Mouse (Mus musculus) erythroblast, embryonic 14.5 days (primary cell): ENCODE data around the gene Rps10. TPM values are rescaled to one million over a fixed set of nuclear protein-coding genes. Genes with fewer than 3 reads are reported as not detected.

Source experiments
- H3K27me3 ChIP-seq: 2 replicates; pipeline ENCODE4 v1.6.1; 2012; ENCODE audit warnings: inconsistent platforms; ENCODE audit not compliant: control insufficient read depth
- H3K36me3 ChIP-seq: 2 replicates; pipeline ENCODE4 v1.6.1; 2012; ENCODE audit warnings: mild to moderate bottlenecking, inconsistent platforms; ENCODE audit not compliant: control insufficient read depth
- H3K4me1 ChIP-seq: 2 replicates; pipeline ENCODE4 v1.6.1; 2012; ENCODE audit warnings: inconsistent platforms; ENCODE audit not compliant: control insufficient read depth
- H3K4me3 ChIP-seq: replicated peaks from 2 replicates; pipeline ENCODE3; 2012; ENCODE audit warnings: moderate library complexity, mild to moderate bottlenecking, inconsistent platforms
- H3K9me3 ChIP-seq: 2 replicates; pipeline ENCODE4 v1.6.1; 2012; ENCODE audit warnings: low read length, inconsistent platforms, mixed read lengths; ENCODE audit not compliant: control insufficient read depth
- GATA1 ChIP-seq: IDR thresholded peaks from 2 replicates; pipeline ENCODE4 v1.6.1; 2012; ENCODE audit warnings: low read length, inconsistent platforms, mixed read lengths
- TAL1 ChIP-seq: IDR thresholded peaks from 3 replicates; pipeline ENCODE4 v1.6.1; 2012; ENCODE audit warnings: low read length, inconsistent platforms, mixed read lengths
- polyA plus RNA-seq: library from polyadenylated mRNA; stranded (reverse); fragments of >175 nt; gene quantifications from 2 replicates; pipeline ENCODE4 v1.2.3, GENCODE M21; 2012

Gene Rps10
- polyA plus RNA-seq, 1 experiment = 292 TPM

DNA sequence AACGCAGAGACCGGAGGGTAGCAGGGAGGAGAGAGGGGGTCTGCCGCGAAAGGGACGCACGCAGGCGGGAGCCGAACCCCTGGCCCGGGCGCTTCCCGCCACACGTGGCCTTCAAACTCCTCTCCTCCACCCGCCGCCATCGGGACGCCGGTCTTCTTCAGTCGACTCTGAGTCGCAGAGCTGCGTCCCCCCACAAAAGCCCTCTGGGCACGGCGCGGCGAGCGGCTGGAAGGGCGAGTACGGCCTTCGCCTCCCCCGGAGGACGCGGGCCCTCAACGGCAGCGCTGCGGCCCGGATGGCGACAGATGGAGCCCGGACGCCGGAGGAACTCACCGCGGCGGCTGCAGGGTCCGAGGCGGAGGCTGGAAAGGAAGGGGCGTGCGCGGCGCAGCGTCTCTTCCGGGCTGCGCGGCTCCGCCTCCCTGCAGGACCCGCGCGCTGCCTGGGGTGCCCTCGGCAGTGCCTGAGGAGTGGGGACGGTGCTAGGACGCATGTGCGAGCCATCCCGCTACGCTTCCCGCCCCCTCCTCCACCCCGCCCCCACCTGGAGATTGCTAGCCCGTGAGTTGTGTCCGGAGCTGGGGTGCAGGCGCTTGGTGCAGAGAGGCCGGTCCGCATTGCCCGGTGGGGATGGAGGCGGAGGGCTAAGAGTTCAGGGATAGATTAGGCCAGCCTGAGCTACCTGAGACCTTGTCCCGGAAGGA, 1.4 kb downstream of the Rps10 start, which contains the start of gene RPS10-NUDT3:
Gene RPS10-NUDT3, minus strand, starts transcription at position 352 of the 704 bp plus-strand sequence.
- peaks cover 45% of the 10 kb centered on the region for H3K36me3 ChIP-seq
- H3K4me3 ChIP-seq = peak within 1 kb of the TSS; percentile 97
- H3K9me3 ChIP-seq = no peaks in the 10 kb centered on the region
- no peaks in the 10 kb centered on the region for H3K27me3 ChIP-seq
- H3K4me1 ChIP-seq = peaks cover 62% of the 10 kb centered on the region
- TF ChIP-seq TAL1 = no peak
- no peak for TF ChIP-seq GATA1

DNA sequence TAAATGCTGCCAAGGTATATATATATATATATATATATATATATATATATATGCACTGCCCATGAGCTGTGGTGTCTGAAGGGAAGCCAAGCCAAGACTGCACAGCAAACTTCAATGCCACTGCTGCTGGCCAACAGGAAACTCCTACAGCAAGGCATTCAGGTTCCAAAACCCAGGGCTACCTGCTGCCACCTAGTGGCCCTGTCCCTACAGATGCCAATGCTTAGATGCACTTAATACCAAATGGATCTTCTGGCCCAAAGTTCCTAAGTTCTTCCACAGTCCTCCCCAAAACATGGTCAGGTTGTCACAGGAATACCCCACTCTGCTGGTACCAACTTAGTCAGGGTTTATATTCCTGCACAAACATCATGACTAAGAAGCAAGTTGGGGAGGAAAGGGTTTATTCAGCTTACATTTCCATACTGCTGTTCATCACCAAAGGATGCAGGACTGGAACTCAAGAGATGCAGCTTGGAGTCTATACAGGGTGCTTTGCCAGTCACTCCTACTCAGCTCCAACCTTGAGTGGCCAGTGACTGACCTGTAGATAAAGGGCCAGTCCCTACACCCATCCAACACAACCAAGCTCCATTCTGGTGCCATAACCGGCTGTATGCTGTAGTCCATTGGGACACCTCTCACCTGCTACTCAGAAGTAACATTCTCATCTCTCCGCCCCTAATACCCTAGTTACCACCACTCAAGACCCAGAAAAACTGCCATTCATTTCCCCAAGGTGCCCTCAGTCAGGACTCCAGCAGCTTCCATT, 7.0 kb downstream of the Rps10 start:
- Histone ChIP-seq H3K36me3 (peaks cover 57% of the 10 kb centered on the region), H3K27me3 (no peaks in the 10 kb centered on the region), H3K4me1 (peaks cover 61% of the 10 kb centered on the region), H3K9me3 (no peaks in the 10 kb centered on the region), H3K4me3 (no peak overlapping the region)
- TF ChIP-seq TAL1 (no peak), GATA1 (no peak)

DNA sequence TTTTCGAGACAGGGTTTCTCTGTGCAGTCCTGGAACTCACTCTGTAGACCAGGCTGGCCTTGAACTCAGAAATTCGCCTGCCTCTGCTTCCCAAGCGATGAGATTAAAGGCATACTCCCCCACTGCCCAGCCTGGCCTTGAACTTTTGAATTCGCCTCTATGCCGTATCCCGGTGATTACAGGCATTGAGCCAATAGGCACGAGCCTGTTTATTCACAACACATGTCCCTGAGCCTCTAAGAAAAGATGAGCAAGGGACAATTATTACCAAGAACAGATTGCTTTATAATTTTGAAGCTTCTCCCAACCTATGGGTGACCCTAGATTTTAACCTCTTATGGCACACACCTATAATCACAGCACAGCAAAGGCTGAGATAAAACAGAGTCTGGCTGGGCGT, 8.1 kb downstream of the Rps10 start:
- peaks cover 47% of the 10 kb centered on the region for H3K36me3 ChIP-seq
- no peaks in the 10 kb centered on the region for H3K9me3 ChIP-seq
- H3K27me3 ChIP-seq = no peaks in the 10 kb centered on the region
- H3K4me1 ChIP-seq = peaks cover 60% of the 10 kb centered on the region
- TF ChIP-seq GATA1 (no peak), TAL1 (no peak)
- H3K4me3 ChIP-seq = no peak overlapping the region

DNA sequence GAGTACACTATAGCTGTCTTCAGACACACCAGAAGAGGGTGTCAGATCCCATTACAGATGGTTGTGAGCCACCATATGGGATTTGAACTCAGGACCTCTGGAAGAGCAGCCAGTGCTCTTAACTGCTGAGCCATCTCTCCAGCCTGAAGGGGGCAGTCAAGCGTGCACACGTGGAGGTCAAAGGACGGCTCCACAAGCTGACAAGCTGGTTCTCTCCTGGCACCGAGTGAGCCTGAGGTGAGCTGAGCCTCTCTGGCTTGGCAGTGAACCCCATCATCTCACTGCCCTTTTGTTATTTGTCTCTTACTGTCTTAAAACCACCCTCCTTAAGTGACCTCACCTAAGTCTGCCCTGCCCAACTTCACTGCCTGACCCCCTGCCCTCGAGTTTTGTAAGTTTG, 9.0 kb downstream of the Rps10 start:
- peaks cover 52% of the 10 kb centered on the region for H3K4me1 ChIP-seq
- H3K36me3 ChIP-seq = peaks cover 37% of the 10 kb centered on the region
- TF ChIP-seq GATA1 = no peak
- TF ChIP-seq TAL1 = no peak
- H3K4me3 ChIP-seq = no peak overlapping the region
- no peaks in the 10 kb centered on the region for H3K9me3 ChIP-seq
- no peaks in the 10 kb centered on the region for H3K27me3 ChIP-seq

DNA sequence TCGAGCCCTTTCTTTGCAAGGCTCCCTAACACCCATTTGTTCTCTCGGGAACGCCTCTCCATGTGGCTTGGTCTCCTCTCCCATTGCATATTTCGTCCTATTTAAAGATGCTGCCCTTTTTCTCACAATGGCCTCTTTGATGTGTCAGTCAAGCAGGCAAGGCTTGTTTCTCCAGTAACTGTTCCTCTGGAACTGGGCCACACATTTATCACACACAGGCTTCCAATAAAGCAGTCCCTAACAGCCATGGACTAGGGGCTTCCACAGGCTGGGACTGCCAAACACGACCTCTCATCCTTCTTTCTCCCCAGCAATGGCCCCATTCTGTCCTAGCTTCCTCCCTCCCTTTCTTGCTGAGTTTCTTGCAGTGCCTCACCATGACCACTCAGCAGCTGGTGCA, 9.8 kb downstream of the Rps10 start:
- Histone ChIP-seq H3K4me1 (peaks cover 52% of the 10 kb centered on the region), H3K9me3 (no peaks in the 10 kb centered on the region), H3K4me3 (no peak overlapping the region), H3K27me3 (no peaks in the 10 kb centered on the region), H3K36me3 (peaks cover 30% of the 10 kb centered on the region)
- TF ChIP-seq GATA1 (no peak), TAL1 (no peak)

DNA sequence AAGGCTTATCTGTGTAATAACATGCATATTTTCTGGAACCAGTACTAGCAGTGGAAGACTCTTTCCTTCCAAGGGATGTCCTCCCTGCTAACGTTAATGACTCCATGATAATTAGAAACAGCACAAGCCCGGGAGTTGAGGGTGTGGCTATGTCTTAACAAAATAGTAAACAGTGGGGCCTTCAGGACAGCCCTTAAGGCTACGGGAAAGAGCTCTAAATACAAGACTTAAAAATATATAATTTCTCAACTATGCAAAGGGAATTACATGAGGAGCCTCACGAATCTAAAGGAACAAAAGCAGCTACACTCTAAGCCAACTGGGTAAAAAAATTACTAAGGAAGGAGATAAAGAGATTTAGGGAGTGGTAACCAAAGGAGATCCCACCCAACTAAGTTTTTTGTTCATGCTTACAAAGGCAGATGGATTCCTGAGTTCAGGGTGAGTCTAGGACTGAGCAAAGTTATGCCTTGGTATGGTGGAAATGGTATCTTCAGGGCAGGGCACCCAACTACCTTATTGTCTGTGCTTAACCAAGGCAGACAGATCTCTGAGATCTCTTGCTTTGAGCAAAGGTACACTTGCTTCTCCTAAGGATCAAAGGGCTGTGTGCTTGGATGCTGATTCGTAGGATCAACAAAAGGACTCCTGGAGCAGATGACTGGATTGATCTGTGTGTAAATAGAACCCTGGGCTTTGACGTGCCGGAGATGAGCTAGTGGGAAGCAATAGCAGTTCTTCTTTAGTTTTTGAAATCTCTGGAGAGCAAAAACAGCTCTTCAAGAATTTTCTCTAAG, 10.8 kb downstream of the Rps10 start:
- TF ChIP-seq GATA1 (no peak), TAL1 (no peak)
- H3K4me3 ChIP-seq = no peak overlapping the region
- no peaks in the 10 kb centered on the region for H3K9me3 ChIP-seq
- peaks cover 20% of the 10 kb centered on the region for H3K36me3 ChIP-seq
- no peaks in the 10 kb centered on the region for H3K27me3 ChIP-seq
- H3K4me1 ChIP-seq = peaks cover 53% of the 10 kb centered on the region

DNA sequence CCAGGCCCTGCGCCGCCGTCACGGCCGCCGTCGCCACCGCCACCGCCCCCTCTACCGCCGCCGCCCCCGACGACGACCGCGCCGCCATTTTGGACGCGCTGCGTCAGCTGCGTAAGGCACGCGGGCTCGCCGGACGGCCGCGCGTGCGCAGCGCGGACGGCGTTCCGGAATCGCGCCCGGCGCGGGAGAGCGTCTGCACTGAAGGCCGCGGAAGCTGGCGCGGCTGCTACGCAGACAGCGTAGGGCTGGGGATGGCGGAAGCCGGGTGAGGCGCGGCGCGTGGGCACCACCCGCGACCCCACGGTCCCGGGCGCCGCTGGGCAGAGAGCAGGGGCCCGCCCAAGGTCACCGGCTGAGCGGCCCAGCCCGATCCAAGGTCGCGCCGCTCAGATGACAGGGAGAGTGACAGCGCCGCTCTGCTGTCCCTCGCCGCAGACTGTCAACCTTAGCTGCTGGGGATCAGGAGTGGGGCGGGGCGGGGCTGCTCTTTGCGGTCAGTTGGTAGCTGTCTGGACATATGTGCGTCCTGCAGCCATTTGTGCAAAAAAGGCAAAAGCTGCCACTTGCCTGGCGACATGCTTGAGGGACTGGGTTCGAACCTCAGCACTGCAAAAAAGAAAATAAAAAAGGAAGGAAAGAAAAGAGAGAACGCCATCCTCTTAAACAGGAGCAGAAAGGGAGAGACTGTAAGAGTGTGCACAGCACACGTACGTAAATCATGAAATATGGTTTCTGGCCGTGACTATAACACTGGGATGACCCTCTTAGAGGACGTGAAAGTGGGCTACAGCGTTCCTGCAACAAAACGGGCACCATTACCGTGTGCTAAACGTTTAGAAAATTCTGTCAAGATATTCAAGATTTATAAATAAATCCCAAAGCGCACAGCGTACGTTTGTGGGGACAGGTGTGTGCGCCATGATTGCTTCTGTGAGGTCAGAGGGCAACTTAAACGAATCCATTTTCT, 12.8 kb downstream of the Rps10 start, which contains the start of gene Nudt3:
Gene Nudt3, minus strand, starts transcription at position 136 of the 967 bp plus-strand sequence.
- no peak for TF ChIP-seq TAL1
- TF ChIP-seq GATA1 = no peak
- H3K4me1 ChIP-seq = peaks cover 59% of the 10 kb centered on the region
- H3K9me3 ChIP-seq = no peaks in the 10 kb centered on the region
- no peaks in the 10 kb centered on the region for H3K27me3 ChIP-seq
- H3K36me3 ChIP-seq = peaks cover 8% of the 10 kb centered on the region
- peak within 1 kb of the TSS; percentile 94 for H3K4me3 ChIP-seq
